Comparison of ENCODE assay signal across 8 mouse cellular contexts in genomic region chr6:71271057-71271388, GRCm38 (mm10). TPM values are rescaled to one million over a fixed set of nuclear protein-coding genes. Genes with fewer than 3 reads are reported as not detected.
DNase-seq lines count a peak whose midpoint lies in the region; ATAC-seq and TF ChIP-seq lines count a peak whose summit lies in the region.

No protein-coding gene starts in this region.

- H3K4me3 ChIP-seq in heart, postnatal 0 days (ENCODE audit: low read depth, low read length): peak overlapping the region; percentile 92
- peak overlapping the region; percentile 76 for H3K4me3 ChIP-seq in hindbrain, embryonic 11.5 days (ENCODE audit: low read depth, low read length)
- H3K4me3 ChIP-seq in midbrain, embryonic 11.5 days (ENCODE audit: low read depth, low read length): peak overlapping the region; percentile 93

- no peaks in the 10 kb centered on the region for H3K9me3 ChIP-seq in heart, postnatal 0 days (replicated peaks; ENCODE audit: control insufficient read depth, low read length)
- no peaks in the 10 kb centered on the region for H3K9me3 ChIP-seq in hindbrain, embryonic 11.5 days (ENCODE audit: control insufficient read depth, low read length)
- H3K9me3 ChIP-seq in midbrain, embryonic 11.5 days (ENCODE audit: control insufficient read depth, low read length): no peaks in the 10 kb centered on the region

- no peak for TF ChIP-seq EP300 in heart, postnatal 0 days (IDR thresholded peaks at IDR 0.05; ENCODE audit: low read depth)

- no peak for DNase-seq in heart, postnatal 0 days (ENCODE audit: low spot score)
- no peak for DNase-seq in heart, postnatal 36 days
- DNase-seq in T-cell, adult 2 months (ENCODE audit: low spot score): peak; percentile 4
- no peak for DNase-seq in hindbrain, embryonic 11.5 days (ENCODE audit: low spot score)
- DNase-seq in midbrain, embryonic 11.5 days (ENCODE audit: low spot score, missing footprints): no peak
- no peak for DNase-seq in layer of hippocampus, adult 11-12 months (ENCODE audit: low spot score)
- no peak for DNase-seq in cerebellum, postnatal 4 days (ENCODE audit: low spot score in 2 of 2)
- no peak for DNase-seq in adipocyte (ENCODE audit: low spot score)

- H3K9ac ChIP-seq in heart, postnatal 0 days (replicated peaks; ENCODE audit: low read depth, low read length): peak overlapping the region; percentile 23
- H3K9ac ChIP-seq in hindbrain, embryonic 11.5 days (ENCODE audit: low read depth, low read length): no peak overlapping the region
- H3K9ac ChIP-seq in midbrain, embryonic 11.5 days (ENCODE audit: low read length): peak overlapping the region; percentile 98

- intact Hi-C loops in heart, postnatal 36 days (cut with DNase I): loop anchor here (2.0 to 10.0 kb wide), 9 partner anchors 104 to 1974 kb away; partner anchors contain the start of genes Chmp3, Kdm3a, Mrpl35 and Rmnd5a

- no peak for ATAC-seq in heart, postnatal 0 days (ENCODE audit: insufficient read depth, low read depth)
- ATAC-seq in hindbrain, embryonic 11.5 days (ENCODE audit: low FRiP score): peak; percentile 71
- ATAC-seq in midbrain, embryonic 11.5 days (ENCODE audit: low FRiP score): peak; percentile 63

- peak overlapping the region; percentile 62 for H3K4me2 ChIP-seq in heart, postnatal 0 days (ENCODE audit: low read depth, low read length)
- peak overlapping the region; percentile 50 for H3K4me2 ChIP-seq in hindbrain, embryonic 11.5 days (replicated peaks; ENCODE audit: low read depth, low read length)
- peak overlapping the region; percentile 69 for H3K4me2 ChIP-seq in midbrain, embryonic 11.5 days

- no peaks in the 10 kb centered on the region for H3K27me3 ChIP-seq in heart, postnatal 0 days (ENCODE audit: control insufficient read depth, insufficient read depth, low read length)
- H3K27me3 ChIP-seq in hindbrain, embryonic 11.5 days (ENCODE audit: control insufficient read depth, insufficient read depth, low read length): no peaks in the 10 kb centered on the region
- H3K27me3 ChIP-seq in midbrain, embryonic 11.5 days (ENCODE audit: control insufficient read depth, insufficient read depth, low read length): no peaks in the 10 kb centered on the region

- no peaks in the 10 kb centered on the region for H3K36me3 ChIP-seq in heart, postnatal 0 days (replicated peaks; ENCODE audit: control insufficient read depth, insufficient read depth, low read length)
- H3K36me3 ChIP-seq in hindbrain, embryonic 11.5 days (ENCODE audit: control insufficient read depth, insufficient read depth, low read length): no peaks in the 10 kb centered on the region
- H3K36me3 ChIP-seq in midbrain, embryonic 11.5 days (ENCODE audit: control insufficient read depth, insufficient read depth, low read length): no peaks in the 10 kb centered on the region

- peaks cover 31% of the 10 kb centered on the region for H3K4me1 ChIP-seq in heart, postnatal 0 days (ENCODE audit: control insufficient read depth, insufficient read depth)
- H3K4me1 ChIP-seq in hindbrain, embryonic 11.5 days (replicated peaks; ENCODE audit: control insufficient read depth, insufficient read depth, low read length): no peaks in the 10 kb centered on the region
- peaks cover 3% of the 10 kb centered on the region; the same call in 1 of the 2 replicates for H3K4me1 ChIP-seq in midbrain, embryonic 11.5 days (ENCODE audit: control insufficient read depth, insufficient read depth, low read length)

- H3K27ac ChIP-seq in heart, postnatal 0 days (ENCODE audit: low read depth): peak overlapping the region; percentile 99
- H3K27ac ChIP-seq in hindbrain, embryonic 11.5 days (ENCODE audit: low read depth, low read length): peak overlapping the region; percentile 48
- H3K27ac ChIP-seq in midbrain, embryonic 11.5 days (ENCODE audit: low read depth, low read length): peak overlapping the region; percentile 67; the same call in 1 of the 2 replicates

- TF ChIP-seq CTCF in heart, postnatal 0 days (IDR thresholded peaks at IDR 0.05; ENCODE audit: low read depth): no peak

- 2% methylated on average over 8 of the region's 8 CpGs for WGBS in heart, postnatal 0 days
- 2% methylated on average over 8 of the region's 8 CpGs for WGBS in hindbrain, embryonic 11.5 days
- 5% methylated on average over 8 of the region's 8 CpGs for WGBS in midbrain, embryonic 11.5 days

RNA-seq across cellular contexts. Expression of gene Krcc1, which starts 0.5 kb away (rescaled TPM):
- total RNA-seq in heart, postnatal 0 days (2014; rRNA removed; ENCODE audit: low replicate concordance): 47.8 and 51.7 TPM in 2 replicates
- 82.5 and 83.7 TPM in 2 replicates for polyA plus RNA-seq in heart, postnatal 0 days (2015; fragmentation: Nextera tagmentation; extraction: Ambion mirVana)
- total RNA-seq in heart, postnatal 36 days (2021): 10 to 100 TPM; 51.9 to 56.0 TPM
- 37.9 and 38.5 TPM in 2 replicates for polyA plus RNA-seq in hindbrain, embryonic 11.5 days (2014; fragmentation: Nextera tagmentation; extraction: Ambion mirVana)
- 36.1 and 40.2 TPM in 2 replicates for polyA plus RNA-seq in midbrain, embryonic 11.5 days (2014; fragmentation: Nextera tagmentation; extraction: Ambion mirVana)

RNA-seq across cellular contexts. Expression of gene Smyd1, which starts 51.0 kb away (rescaled TPM):
- 287 and 316 TPM in 2 replicates for total RNA-seq in heart, postnatal 0 days (2014; rRNA removed; ENCODE audit: low replicate concordance)
- polyA plus RNA-seq in heart, postnatal 0 days (2015; fragmentation: Nextera tagmentation; extraction: Ambion mirVana): 106 and 109 TPM in 2 replicates
- total RNA-seq in heart, postnatal 36 days (2021): 100 to 1,000 TPM; 351 to 373 TPM
- polyA plus RNA-seq in hindbrain, embryonic 11.5 days (2014; fragmentation: Nextera tagmentation; extraction: Ambion mirVana): 0.76 and 0.88 TPM in 2 replicates
- polyA plus RNA-seq in midbrain, embryonic 11.5 days (2014; fragmentation: Nextera tagmentation; extraction: Ambion mirVana): 0.12 and 0.15 TPM in 2 replicates

RNA-seq across cellular contexts. Expression of gene Cd8b1, which starts 51.6 kb away (rescaled TPM):
- 0.08 TPM in 1 of 2 replicates, not detected in the other for total RNA-seq in heart, postnatal 0 days (2014; rRNA removed; ENCODE audit: low replicate concordance)
- polyA plus RNA-seq in heart, postnatal 0 days (2015; fragmentation: Nextera tagmentation; extraction: Ambion mirVana): 0.12 and 0.18 TPM in 2 replicates
- under 1 TPM in 1 of 2 experiments, not detected in 1; 0.25 TPM for total RNA-seq in heart, postnatal 36 days (2021)
- polyA plus RNA-seq in hindbrain, embryonic 11.5 days (2014; fragmentation: Nextera tagmentation; extraction: Ambion mirVana): not detected in 2 replicates
- not detected in 2 replicates for polyA plus RNA-seq in midbrain, embryonic 11.5 days (2014; fragmentation: Nextera tagmentation; extraction: Ambion mirVana)

Comparison
In these comparisons a context has a peak if more than half of its experiments do, and no peak if none do; other contexts are left out.
1. H3K27ac ChIP-seq: peak in every context shown above with its lines; median percentile 99 in heart, postnatal 0 days; 67 in midbrain, embryonic 11.5 days; 48 in hindbrain, embryonic 11.5 days.
2. RNA of gene Smyd1, which starts 51.0 kb away (polyA plus RNA-seq): 106 to 109 TPM in heart, postnatal 0 days; 0.76 to 0.88 TPM in hindbrain, embryonic 11.5 days and 0.12 to 0.15 TPM in midbrain, embryonic 11.5 days; every median in the first group is over 10 times any median in the second.
3. Peak in every context shown above with its lines, with median percentiles within 50 percentile points of each other: H3K4me2 ChIP-seq and H3K4me3 ChIP-seq.